Mouse (Mus musculus) ES-CJ7 (cell line): Measurements from ENCODE around the gene Slc47a2.

Experiments
- DNase-seq: peaks from one replicate; pipeline ENCODE4 v3.0.0; 2011; ENCODE audit warnings: low read depth, low spot score

Gene Slc47a2

DNA sequence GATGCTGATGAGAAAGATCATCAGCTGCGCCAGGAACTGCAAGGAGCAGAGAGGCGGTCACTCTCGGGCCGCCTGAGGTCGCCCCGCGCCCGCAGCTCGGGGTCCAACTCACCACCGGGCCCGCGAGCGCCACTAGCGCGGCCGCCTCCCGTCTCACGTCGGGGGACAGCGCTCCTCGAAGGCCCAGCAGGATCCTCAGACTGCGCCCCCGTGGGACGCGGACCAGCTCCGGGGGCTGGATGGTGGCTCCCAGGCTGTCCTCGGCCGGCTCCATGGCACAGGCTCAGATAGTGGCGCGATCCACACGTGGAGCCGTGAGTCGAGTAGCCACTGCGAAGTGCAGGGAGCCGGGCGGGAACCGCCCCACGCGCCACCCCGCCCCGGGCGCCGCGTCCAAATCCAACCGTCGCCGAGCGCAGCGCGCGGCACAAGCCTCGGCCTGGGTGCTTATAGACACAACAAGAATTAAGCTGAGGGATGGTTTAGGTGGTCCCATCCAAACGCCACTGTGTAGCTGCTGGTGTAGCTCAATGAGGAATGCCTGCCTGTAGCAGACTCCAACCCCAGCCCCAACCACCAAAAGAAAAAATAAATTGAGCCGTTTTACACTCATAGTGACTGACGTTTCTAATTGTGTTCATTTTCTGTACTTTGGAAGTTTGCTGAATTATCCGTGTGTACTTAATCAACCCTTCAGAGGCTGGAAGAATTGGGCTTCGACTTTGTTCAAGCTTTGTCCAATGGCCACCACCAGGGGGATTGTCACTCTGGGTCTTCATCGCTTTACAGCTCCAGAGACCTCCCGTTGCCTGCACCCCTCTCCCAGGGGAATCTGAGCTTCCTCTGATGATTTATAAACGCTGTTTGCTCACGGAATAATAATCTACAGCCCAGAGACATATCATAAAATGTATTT lies at the start of gene Slc47a2:
TSS of gene Slc47a2 (minus strand) at position 356 of the 916 bp plus-strand sequence.
- peak; percentile 64 for DNase-seq

DNA sequence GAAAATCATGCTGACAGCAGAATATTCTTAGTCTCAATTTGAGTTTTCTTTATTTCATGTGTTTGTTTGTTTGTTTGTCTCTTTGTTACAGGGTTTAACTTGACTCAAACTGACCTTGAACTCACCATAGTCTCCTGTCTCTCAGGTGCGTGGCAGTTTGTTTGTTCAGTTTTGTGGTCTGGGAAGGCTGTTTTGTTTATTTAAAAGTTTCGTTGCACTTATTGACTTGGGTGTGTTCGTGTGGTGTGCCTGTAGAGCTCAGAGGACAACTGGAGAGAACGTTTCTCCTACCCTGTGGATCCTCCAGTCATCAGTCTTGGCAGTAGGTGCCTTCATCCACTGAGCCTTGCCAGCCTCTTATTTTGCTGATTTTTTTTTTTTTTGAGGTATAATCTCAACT lies 46.3 kb upstream of the Slc47a2 start:
- no peak for DNase-seq

DNA sequence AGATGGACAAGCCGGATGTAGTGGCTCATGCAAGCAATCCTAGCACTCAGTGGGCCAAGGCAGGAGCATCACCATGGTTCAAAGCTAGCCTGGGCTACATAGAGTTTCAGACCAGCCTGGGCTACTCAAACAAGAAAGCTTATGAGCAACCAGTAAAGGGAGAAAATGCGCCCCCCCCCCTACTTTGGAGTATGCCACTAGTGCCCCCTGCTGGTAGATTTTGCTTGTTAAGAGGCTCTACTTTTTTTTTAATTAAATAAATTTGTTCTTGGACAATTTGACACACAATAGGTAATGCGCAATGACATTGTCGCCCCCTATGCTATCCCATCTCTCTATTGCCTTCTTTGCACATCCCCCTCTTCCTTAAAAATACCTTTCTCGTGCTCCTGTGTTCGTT lies 45.4 kb upstream of the Slc47a2 start:
- DNase-seq: peak; percentile 69

DNA sequence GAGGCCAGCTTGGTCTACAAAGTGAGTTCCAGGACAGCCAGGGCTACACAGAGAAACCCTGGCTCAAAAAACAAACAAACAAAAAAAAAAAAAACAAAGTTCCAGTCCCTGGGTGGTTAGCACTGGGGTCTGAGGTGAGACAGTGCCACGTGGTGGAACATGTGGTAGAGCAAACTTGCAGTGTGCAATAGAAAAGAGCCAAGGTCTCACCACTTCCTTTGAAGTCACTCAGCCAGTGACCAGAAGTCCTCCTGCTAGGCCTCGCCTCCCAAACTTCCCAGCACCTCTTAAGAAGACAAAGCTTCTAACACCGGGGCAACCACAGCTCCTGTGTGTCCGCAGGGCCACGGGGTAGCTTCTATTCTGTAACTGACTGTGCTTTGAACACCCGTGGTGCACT lies 44.6 kb upstream of the Slc47a2 start:
- no peak for DNase-seq

DNA sequence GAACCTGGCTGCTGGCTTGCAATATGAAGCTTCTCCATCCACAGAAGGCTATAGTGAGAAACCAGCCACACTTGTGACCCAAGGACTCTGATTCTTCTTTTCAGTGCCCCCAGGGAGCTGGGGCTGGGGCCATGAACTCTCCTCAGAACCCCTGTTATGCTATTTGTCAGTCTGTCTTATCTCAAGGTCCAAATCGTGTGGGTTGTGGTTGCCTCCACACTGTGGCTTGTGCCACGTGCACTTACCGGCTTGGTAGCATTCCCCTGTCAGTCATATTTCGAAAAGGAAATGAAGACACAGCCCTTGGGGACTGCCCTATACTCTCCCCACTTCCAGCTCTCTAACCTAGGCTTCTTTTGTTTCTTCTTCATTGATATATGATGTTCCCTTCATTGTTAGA lies 43.1 kb upstream of the Slc47a2 start:
- DNase-seq: no peak

DNA sequence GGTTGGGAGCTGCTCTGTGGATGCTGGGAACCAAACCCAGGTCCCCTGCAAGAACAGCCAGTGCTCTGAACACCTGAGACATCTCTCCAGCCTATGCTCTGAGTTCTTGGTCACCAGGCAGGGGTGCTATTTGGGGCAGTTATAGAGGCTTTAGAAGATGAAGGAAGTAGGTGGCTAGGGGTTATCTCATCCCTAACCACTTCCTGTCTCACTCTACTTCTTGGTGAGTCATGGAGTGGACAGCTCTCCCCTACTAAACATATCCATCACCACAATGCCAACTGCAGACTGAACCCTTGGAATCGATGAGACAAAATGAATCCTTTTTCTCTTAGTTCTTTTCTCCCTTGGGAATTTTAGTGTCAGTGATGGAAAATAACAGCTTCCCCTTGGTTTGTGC lies 38.6 kb upstream of the Slc47a2 start:
- no peak for DNase-seq

DNA sequence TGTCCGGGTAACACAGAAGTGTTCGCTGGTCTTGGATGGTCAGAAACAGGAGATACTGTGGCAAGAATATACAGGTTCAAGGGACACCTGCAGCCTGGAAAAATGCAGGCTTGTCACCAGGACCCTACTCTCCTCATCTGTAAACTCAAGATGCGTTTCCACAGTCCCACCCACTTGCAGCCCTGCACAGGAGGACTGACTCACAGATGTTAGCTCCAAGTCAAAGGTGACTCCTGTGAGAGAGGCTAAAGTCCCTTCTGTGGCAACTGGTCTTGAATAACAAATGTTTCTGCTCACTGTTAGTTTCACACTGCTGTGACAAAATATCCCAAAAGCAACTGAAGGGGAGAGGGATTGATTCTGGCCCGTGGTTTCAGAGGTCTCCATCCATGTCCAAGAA lies 36.0 kb upstream of the Slc47a2 start:
- DNase-seq: no peak

DNA sequence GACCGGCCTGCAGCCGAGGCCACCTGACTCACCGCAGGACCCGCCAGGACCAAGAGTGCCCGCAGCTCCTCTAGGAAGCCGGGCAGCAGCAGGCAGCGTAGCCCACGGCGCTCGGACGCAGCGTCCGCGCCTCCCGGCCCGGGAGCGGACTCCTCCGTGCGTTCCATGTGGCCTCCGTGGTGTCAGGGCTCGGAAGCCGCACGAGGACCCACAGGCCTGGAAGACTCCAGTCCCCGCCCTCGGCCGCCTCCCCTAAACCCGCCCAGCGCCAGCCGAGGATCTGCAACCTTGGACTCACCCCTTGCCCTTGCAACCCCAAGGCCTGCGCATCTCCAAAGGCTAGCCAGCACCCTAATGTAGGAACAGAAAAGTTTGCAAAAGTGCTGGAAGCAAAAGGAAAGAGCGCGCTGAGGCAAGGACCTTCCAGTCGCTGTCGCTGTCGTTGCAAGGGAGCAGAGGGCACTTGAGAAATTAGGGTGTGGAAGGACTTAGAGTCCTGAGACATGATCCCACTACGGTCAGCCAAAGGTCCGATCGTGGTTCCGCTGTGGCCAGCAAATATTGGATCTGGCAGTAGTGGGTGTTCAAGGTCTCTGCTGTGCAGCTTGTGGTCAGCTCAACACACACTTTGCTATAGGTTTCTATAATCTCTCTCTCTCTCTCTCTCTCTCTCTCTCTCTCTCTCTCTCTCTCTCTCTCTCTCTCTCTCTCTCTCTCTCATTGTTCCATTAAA lies 35.4 kb upstream of the Slc47a2 start, which contains the start of gene Slc47a1:
TSS of gene Slc47a1 (minus strand) at position 465 of the 733 bp plus-strand sequence.
- peak; percentile 34 for DNase-seq

DNA sequence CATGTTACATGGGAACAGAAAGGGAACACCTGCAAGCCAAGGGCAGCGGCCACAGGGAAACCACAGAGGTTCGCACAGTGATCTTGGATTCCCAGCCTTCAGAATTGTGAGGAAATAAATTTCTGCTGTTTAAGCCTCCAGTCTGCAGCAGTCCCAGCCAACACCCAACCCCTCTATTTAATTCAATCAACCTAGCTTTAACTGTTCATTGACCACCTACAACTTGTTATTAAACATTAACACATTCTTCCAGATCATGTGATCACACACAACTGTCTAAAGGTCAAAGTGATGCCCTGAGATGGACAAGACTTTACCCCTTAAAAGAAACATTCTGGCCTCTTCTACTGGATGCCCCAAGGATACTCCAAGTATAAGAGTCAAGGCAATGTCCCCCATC lies 26.0 kb upstream of the Slc47a2 start:
- no peak for DNase-seq

DNA sequence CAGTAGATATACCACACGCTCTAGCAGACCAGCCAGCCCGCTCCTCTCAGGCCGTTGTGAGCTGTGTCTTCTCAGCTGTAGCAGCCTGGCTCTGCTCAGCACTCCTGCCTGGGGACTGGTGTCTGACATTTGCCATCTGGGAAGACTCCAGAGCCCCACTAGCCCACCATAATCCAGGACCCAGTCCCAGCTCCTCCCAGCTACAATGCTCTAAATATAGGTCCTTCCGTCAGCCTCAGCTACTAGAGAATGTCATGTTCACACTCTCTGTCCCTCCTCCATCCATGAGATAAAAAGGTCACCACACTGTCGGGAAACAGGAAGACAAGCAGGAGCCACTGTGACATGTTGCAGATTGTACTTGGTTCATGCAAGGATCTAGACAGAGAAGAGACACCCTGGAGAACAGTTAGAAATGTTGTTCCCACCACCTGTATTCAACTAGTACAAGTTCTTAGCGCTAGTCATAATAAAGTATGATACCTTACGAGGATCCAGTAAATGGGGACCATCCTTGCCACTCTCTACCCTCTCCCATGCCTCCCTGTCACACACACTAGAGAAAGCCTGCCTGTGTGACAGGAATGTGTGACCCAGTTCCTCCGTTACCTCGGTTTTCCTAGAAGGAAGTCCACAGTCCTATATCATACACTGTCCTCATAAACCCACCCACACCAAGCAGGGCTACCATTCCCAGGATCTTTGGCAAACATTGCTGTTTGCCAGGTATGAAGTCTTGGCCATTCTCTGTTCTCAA lies 24.0 kb upstream of the Slc47a2 start:
- no peak for DNase-seq

DNA sequence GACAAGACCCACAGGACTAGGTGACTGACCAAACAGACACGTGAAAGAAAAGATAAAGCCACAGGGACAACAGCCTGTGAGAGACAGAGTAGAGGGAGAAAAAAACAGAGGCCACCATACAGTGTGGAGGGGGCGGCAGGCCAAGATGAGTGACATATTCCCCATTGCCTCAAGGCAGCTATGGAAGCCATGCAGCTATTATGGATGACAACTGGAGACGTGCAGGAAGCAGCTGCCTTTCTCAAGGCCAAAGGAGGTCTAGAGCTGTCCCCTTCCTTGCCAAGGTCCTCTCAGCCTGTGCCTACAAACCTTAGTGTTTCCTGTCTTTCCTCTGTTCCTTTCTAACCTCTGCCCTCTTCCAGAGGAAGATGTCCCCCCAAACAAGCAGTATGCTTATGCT lies 23.3 kb upstream of the Slc47a2 start:
- DNase-seq: no peak

DNA sequence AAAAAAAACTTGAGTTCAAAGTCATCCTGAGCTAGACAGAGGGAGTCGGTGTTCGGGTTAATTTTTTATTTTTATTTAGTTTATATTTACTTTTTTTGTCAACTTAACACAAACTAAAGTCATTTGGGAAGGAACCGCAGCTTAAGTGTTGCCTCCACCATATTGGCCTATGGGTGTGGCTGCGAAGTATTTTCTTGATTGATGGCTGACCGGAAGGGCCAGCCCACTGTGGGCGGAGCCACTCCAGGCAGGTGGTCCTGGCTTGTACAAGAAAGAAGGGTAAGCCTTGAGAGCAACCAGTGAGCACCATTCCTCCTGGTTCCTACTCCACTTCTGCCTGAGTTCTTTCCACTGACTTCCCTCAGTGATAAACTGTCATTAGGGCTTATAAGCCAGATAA lies 21.4 kb upstream of the Slc47a2 start:
- peak; percentile 87 for DNase-seq

DNA sequence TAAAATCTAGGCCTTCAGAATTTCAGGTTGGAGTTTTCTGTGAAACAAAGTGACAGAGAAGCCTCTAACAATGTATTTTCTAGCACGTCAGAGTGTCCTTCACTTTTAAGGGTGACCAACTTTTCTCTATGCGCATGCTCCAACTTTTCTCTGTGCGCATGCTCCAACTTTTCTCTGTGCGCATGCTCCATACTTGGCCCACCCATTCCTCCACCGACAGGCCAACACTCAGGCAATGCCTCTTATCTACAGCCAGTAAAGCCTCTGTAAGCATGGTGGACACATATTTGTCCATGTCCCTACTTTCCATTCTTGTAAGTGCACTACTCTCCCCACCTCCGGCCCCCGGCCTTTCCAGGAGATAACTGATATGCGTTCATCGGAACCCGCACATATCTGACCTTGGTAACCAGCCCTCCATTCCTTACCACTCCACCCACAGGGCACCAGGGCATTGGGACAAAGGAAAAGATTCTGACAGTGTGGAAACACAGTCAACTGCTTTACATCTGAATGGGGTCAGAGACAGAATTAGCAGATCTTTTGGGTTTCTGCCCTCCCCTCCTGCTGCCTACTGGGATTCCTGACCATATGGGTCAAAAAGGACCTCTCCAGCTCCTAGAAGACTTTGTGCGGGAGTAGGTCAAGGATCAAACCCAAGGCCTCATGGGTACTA lies 19.0 kb upstream of the Slc47a2 start:
- peak; percentile 96 for DNase-seq

DNA sequence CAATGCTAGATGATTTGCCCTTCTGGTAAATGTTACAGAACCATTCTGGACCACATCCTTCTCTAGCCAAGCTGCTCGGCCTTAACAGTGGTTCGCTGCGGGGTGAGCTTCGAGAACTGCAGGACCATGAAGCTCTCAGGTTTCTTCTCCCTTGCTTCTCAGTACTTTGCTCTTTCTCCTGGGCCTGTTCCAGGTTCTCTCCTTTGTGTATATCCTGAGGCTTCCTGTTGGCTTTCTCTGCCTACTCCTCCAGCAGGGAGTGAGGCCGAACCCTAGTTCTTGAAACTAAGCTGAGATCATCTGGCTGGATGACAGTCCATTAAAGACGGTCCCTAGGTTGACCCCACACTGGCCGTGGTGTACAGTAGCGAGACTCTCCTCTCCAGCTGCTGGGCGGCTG lies 13.9 kb upstream of the Slc47a2 start:
- no peak for DNase-seq

DNA sequence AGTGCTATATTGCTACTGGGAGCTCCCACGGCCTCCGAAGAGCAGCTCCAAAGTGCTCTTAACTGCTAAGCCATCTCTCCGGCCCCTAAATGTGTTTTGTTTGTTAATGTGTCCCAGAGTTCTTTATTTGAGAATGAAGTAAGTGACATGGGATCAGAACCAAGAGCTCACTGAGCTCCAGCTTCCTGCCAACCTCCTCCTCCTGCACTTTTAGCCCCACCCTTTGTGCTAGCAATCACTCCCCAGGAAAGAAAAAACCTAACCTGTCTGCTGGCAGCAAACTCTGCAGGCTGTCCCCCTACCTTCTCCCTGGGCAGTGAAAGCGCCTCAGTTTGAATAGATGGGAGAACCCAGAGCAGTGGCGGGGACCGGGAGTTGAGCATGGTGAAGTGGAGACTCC lies 13.5 kb upstream of the Slc47a2 start:
- no peak for DNase-seq

DNA sequence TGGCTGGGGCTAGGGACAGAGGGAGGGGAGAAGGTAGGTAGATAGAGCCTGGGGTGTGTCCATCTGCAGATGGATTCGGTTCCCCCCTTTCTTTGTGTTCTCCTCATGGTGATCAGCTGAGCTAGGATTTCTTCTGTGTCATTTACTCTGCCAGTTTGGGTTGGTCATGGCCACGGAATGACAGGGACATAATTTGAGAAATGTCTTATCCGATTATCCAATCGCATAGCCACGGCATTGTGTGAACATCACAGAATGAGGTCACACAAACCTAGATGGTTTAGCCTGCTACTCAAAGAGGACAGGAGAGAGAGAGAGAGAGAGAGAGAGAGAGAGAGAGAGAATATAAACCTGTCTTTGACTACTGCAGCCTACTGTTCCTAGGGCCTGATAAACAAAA lies 12.7 kb upstream of the Slc47a2 start:
- no peak for DNase-seq

DNA sequence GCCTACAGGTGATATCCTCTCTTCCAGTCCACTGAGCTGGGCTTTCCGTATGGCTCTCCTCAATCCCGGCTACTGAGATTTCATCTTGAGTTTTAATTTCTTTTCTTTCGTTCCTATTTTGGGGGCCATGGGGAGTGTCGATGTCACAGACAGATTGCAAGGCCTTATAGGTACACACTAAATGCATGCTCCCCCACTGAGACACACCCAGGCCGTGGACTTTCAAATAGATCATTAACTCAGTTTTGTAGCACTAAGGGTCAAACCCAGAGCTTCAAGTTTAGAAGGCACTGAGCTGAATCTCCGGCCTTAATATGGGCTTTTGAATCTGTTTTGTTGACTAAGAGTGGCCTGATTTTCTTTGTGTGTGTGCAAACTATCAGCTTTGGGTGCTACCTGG lies 11.7 kb upstream of the Slc47a2 start:
- no peak for DNase-seq

DNA sequence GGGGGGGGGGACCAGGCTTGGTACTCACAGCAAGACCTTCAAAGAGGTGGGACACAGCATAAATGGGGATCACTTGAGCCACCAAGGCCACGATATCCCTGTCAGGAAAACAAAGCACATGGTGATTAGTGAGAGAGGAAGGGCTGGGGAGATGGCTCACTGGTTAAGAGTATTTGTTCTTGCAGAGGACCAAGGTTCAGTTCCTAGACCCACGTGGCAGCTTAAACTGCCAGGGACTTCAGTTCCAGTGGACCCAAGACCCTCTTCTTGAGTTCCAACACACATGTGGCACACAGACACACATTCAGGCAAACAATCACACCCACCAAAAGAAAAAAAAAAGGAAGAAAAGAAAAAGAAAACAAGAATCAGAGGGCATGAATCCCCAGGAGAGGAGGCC lies 10.4 kb upstream of the Slc47a2 start:
- no peak for DNase-seq

DNA sequence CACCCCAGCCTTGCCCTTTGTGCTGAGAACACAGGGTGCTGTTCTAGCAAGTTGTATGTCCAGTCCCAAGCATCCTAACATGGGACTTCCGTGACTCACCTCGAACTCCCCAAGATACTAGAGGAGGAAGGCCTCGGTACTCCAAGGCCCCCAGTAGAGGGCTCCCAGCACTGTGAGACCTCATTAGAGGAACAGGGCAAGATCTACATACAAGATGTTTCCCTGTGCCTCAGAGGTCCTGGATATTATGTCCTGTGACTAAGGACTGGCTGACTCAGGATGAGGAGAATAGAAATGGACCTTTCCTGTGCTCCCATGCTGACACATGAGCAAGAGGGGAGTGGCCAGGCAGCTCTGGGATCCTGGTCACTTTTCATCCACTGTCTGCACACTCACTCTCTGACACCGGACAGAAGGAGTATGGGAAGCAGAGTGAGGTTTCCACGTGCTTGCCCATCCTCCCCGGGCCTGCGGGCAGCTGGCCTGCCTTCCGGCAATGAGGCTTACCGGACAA lies 9.5 kb upstream of the Slc47a2 start:
- DNase-seq: peak; percentile 55

DNA sequence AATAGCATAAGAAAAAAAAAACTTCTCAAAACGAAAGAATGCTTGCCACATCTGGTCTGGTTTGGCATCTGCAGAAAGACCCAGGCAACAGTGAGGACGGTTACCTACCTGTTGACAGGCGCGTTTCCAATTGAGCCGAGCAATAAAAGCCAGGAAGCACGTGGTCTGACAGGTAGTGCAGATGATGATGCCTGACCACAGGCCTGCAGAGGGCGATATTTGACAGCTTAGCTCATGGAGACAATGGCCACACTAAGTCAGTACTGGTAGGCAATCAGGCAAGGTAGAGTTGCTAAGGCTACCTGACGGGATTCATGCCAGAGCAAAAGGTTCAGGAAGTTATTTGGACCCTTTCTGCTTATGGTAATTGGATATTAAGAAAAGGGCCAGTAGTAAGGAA lies 6.7 kb upstream of the Slc47a2 start:
- DNase-seq: peak; percentile 94

DNA sequence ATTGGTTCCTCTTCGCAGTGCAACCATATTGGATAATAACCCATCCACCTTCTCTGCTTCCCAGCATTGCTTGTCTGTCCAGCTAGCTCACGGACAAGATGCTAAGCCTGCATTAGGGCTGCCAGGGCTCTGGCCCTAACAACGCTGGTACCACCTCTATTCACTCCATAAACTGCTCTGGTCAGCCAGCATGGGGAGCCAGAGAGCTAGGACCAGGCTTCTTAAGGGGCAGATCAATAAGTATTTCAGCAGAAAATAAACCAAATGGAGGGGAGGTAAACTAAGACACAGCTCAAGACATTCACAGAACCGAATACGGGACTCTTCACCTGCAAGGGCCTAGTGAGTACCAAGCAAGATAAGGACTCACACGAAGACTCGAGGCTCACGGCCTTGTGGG lies 3.5 kb upstream of the Slc47a2 start:
- DNase-seq: peak; percentile 44
